In genomic region chr2:26252514-26253206, GRCm38 (mm10) we compare ENCODE assay signal across 27 mouse cellular contexts. TPM values are rescaled to one million over a fixed set of nuclear protein-coding genes. Genes with fewer than 3 reads are reported as not detected.
DNase-seq lines count a peak whose midpoint lies in the region; ATAC-seq and TF ChIP-seq lines count a peak whose summit lies in the region.
"Had no signal": no experiment of that assay in that cellular context is flagged by ENCODE, and none has a peak within 500 bp of the region (broad histone marks: within the 10 kb centered on the region; RNA-seq: fewer than 3 reads in every experiment).

No protein-coding gene starts in this region.

- peak; percentile 10 for DNase-seq in embryonic facial prominence, embryonic 11.5 days (ENCODE audit: low spot score)
- DNase-seq in embryonic facial prominence, embryonic 10.5 days (ENCODE audit: low spot score) = no peak
- DNase-seq in urinary bladder, postnatal 14 days (ENCODE audit: low spot score) = peak; percentile 48
- no peak for DNase-seq in urinary bladder, postnatal 25 days (ENCODE audit: low spot score)
- DNase-seq in fat pad, adult 2 months (ENCODE audit: extremely low read depth, low read depth, low spot score) = peak; percentile 49
- peak; percentile 30 for DNase-seq in stomach, postnatal 0 days (ENCODE audit: low spot score)
- no peak for DNase-seq in layer of hippocampus, adult 11-12 months (ENCODE audit: low spot score)
- DNase-seq in embryo, embryonic 11 days = no peak
- DNase-seq: adrenal gland, adult 2 months; cerebellum, adult 11-12 months; cerebellum, postnatal 10 days; gastrocnemius, postnatal 25 days; heart, postnatal 36 days; kidney, adult 2 months; kidney, postnatal 10 days; lung, adult 18-20 months; lung, postnatal 36 days; right cerebral cortex, postnatal 4 days; thymus, postnatal 14 days had no signal

- no peak overlapping the region for H3K27ac ChIP-seq in embryonic facial prominence, embryonic 11.5 days (replicated peaks; ENCODE audit: low read depth, low read length)
- H3K27ac ChIP-seq in embryonic facial prominence, embryonic 10.5 days (replicated peaks) = no peak overlapping the region
- peak overlapping the region; percentile 88 for H3K27ac ChIP-seq in stomach, postnatal 0 days (replicated peaks)
- H3K27ac ChIP-seq: heart, embryonic 15.5 days; hindbrain, embryonic 13.5 days; limb, embryonic 12.5 days; liver, embryonic 12.5 days; neural tube, embryonic 13.5 days had no signal

- H3K27me3 ChIP-seq in embryonic facial prominence, embryonic 11.5 days (ENCODE audit: control insufficient read depth, insufficient read depth, low read length) = no peaks in the 10 kb centered on the region
- peaks cover 4% of the 10 kb centered on the region; the same call in 1 of the 2 replicates for H3K27me3 ChIP-seq in embryonic facial prominence, embryonic 10.5 days (replicated peaks; ENCODE audit: low read depth, poor library complexity, severe bottlenecking)
- no peaks in the 10 kb centered on the region for H3K27me3 ChIP-seq in stomach, postnatal 0 days (ENCODE audit: control insufficient read depth, insufficient read depth, low read length)
- H3K27me3 ChIP-seq: neural tube, embryonic 13.5 days had no signal

- no peaks in the 10 kb centered on the region for H3K36me3 ChIP-seq in embryonic facial prominence, embryonic 11.5 days (replicated peaks; ENCODE audit: control insufficient read depth, insufficient read depth, low read depth, low read length)
- no peaks in the 10 kb centered on the region for H3K36me3 ChIP-seq in embryonic facial prominence, embryonic 10.5 days (replicated peaks)
- no peaks in the 10 kb centered on the region for H3K36me3 ChIP-seq in stomach, postnatal 0 days (ENCODE audit: control insufficient read depth, insufficient read depth, low read length)
- H3K36me3 ChIP-seq: heart, embryonic 15.5 days; hindbrain, embryonic 13.5 days; limb, embryonic 12.5 days; liver, embryonic 12.5 days; neural tube, embryonic 13.5 days had no signal

- 57% methylated on average over 8 of the region's 8 CpGs for WGBS in embryonic facial prominence, embryonic 11.5 days
- WGBS in embryonic facial prominence, embryonic 10.5 days = 61% methylated on average over 8 of the region's 8 CpGs
- WGBS in stomach, postnatal 0 days = 44% methylated on average over 8 of the region's 8 CpGs

- no peak for TF ChIP-seq CTCF in stomach, postnatal 0 days (IDR thresholded peaks at IDR 0.05; ENCODE audit: low read depth)

- no peak for ATAC-seq in embryonic facial prominence, embryonic 11.5 days (replicated peaks; ENCODE audit: insufficient number of reproducible peaks, low FRiP score, low TSS enrichment, low read depth)
- ATAC-seq in stomach, postnatal 0 days (ENCODE audit: low FRiP score, low TSS enrichment) = peak; percentile 63; the same call in 1 of the 2 replicates
- ATAC-seq: liver, embryonic 12.5 days; midbrain, embryonic 16.5 days had no signal

- H3K9ac ChIP-seq in embryonic facial prominence, embryonic 11.5 days (replicated peaks; ENCODE audit: low read length) = no peak overlapping the region
- no peak overlapping the region for H3K9ac ChIP-seq in stomach, postnatal 0 days (ENCODE audit: low read length)
- H3K9ac ChIP-seq: heart, embryonic 15.5 days; hindbrain, embryonic 13.5 days; limb, embryonic 12.5 days; liver, embryonic 12.5 days; neural tube, embryonic 13.5 days had no signal

- no peak overlapping the region for H3K4me3 ChIP-seq in embryonic facial prominence, embryonic 11.5 days (ENCODE audit: low read depth, low read length)
- H3K4me3 ChIP-seq in embryonic facial prominence, embryonic 10.5 days = no peak overlapping the region
- H3K4me3 ChIP-seq in stomach, postnatal 0 days (ENCODE audit: low read depth, low read length) = no peak overlapping the region
- H3K4me3 ChIP-seq: heart, embryonic 15.5 days; hindbrain, embryonic 13.5 days; limb, embryonic 12.5 days; liver, embryonic 12.5 days; myocyte; neural tube, embryonic 13.5 days had no signal

- TF ChIP-seq EP300 in stomach, postnatal 0 days (optimal IDR thresholded peaks at IDR 0.05) = no peak

- no peaks in the 10 kb centered on the region for H3K4me1 ChIP-seq in embryonic facial prominence, embryonic 11.5 days (ENCODE audit: control insufficient read depth, insufficient read depth, low read length)
- H3K4me1 ChIP-seq in embryonic facial prominence, embryonic 10.5 days = peaks cover 17% of the 10 kb centered on the region; the same call in 1 of the 2 replicates
- no peaks in the 10 kb centered on the region for H3K4me1 ChIP-seq in stomach, postnatal 0 days (replicated peaks; ENCODE audit: control insufficient read depth, insufficient read depth)
- H3K4me1 ChIP-seq: heart, embryonic 15.5 days; hindbrain, embryonic 13.5 days; liver, embryonic 12.5 days; neural tube, embryonic 13.5 days had no signal

- no peak overlapping the region for H3K4me2 ChIP-seq in embryonic facial prominence, embryonic 11.5 days (ENCODE audit: low read depth, low read length)
- no peak overlapping the region for H3K4me2 ChIP-seq in stomach, postnatal 0 days (replicated peaks; ENCODE audit: low read depth)
- H3K4me2 ChIP-seq: heart, embryonic 15.5 days; hindbrain, embryonic 13.5 days; limb, embryonic 12.5 days; liver, embryonic 12.5 days; neural tube, embryonic 13.5 days had no signal

- no peaks in the 10 kb centered on the region for H3K9me3 ChIP-seq in embryonic facial prominence, embryonic 11.5 days (replicated peaks; ENCODE audit: control insufficient read depth, low read length)
- H3K9me3 ChIP-seq in embryonic facial prominence, embryonic 10.5 days = no peaks in the 10 kb centered on the region
- no peaks in the 10 kb centered on the region for H3K9me3 ChIP-seq in stomach, postnatal 0 days (ENCODE audit: control insufficient read depth, low read length)
- H3K9me3 ChIP-seq: heart, embryonic 15.5 days; hindbrain, embryonic 13.5 days; liver, embryonic 12.5 days; neural tube, embryonic 13.5 days had no signal

RNA-seq across cellular contexts. Expression of gene Qsox2, which starts 15.3 kb away (rescaled TPM):
- polyA plus RNA-seq in embryonic facial prominence, embryonic 11.5 days (2014; fragmentation: Nextera tagmentation; extraction: Ambion mirVana) = 11.3 and 12.1 TPM in 2 replicates
- polyA plus RNA-seq in embryonic facial prominence, embryonic 10.5 days (2016; fragmentation: Nextera tagmentation; extraction: Ambion mirVana) = 15.7 and 18.1 TPM in 2 replicates
- 10.7 and 11.2 TPM in 2 replicates for polyA plus RNA-seq in stomach, postnatal 0 days (2015; fragmentation: Nextera tagmentation; extraction: Ambion mirVana)

RNA-seq across cellular contexts. Expression of gene Ccdc187, which starts 41.7 kb away (rescaled TPM):
- 0.13 TPM in 1 of 2 replicates, not detected in the other for polyA plus RNA-seq in embryonic facial prominence, embryonic 11.5 days (2014; fragmentation: Nextera tagmentation; extraction: Ambion mirVana)
- polyA plus RNA-seq in embryonic facial prominence, embryonic 10.5 days (2016; fragmentation: Nextera tagmentation; extraction: Ambion mirVana) = 0.03 and 0.04 TPM in 2 replicates
- 0.21 and 0.40 TPM in 2 replicates for polyA plus RNA-seq in stomach, postnatal 0 days (2015; fragmentation: Nextera tagmentation; extraction: Ambion mirVana)
- polyA plus RNA-seq: limb, embryonic 12.5 days had no signal

RNA-seq across cellular contexts. Expression of gene Lhx3, which starts 44.6 kb away (rescaled TPM):
- polyA plus RNA-seq in embryonic facial prominence, embryonic 11.5 days (2014; fragmentation: Nextera tagmentation; extraction: Ambion mirVana) = 1.3 and 3.3 TPM in 2 replicates
- polyA plus RNA-seq in embryonic facial prominence, embryonic 10.5 days (2016; fragmentation: Nextera tagmentation; extraction: Ambion mirVana) = 2.6 and 3.5 TPM in 2 replicates
- not detected in 2 replicates for polyA plus RNA-seq in stomach, postnatal 0 days (2015; fragmentation: Nextera tagmentation; extraction: Ambion mirVana)
- polyA plus RNA-seq: forebrain, embryonic 11.5 days; heart, embryonic 15.5 days; kidney, adult 2 months; limb, embryonic 12.5 days; liver, embryonic 12.5 days; midbrain, embryonic 16.5 days; myocyte had no signal

Comparison
In these comparisons a context has a peak if more than half of its experiments do, and no peak if none do; other contexts are left out.
1. DNase-seq: peak in embryonic facial prominence, embryonic 11.5 days (single experiment), urinary bladder, postnatal 14 days (single experiment), fat pad, adult 2 months (single experiment) and stomach, postnatal 0 days (single experiment); none in embryonic facial prominence, embryonic 10.5 days (single experiment), urinary bladder, postnatal 25 days (single experiment), layer of hippocampus, adult 11-12 months (single experiment) and embryo, embryonic 11 days (single experiment).